Mouse (Mus musculus) thymus, adult 2 months (tissue): ENCODE measurements around the gene Vamp8.

ENCODE experiments used
- CTCF ChIP-seq: fragments of 200-500 bp; IDR thresholded peaks from 2 replicates; pipeline ENCODE4 v1.5.1; 2012; ENCODE audit warnings: mild to moderate bottlenecking, control low read depth, low read length, moderate library complexity, borderline replicate concordance; ENCODE audit not compliant: control insufficient read depth, poor library complexity, insufficient read depth; ENCODE audit errors: extremely low read depth
- POLR2A ChIP-seq: fragments of 200-500 bp; IDR thresholded peaks from 2 replicates; pipeline ENCODE4 v1.6.1; 2012; ENCODE audit warnings: mild to moderate bottlenecking, low read length, control low read depth, moderate library complexity; ENCODE audit not compliant: control insufficient read depth, poor library complexity, insufficient read depth; ENCODE audit errors: extremely low read depth

- no peak for TF ChIP-seq CTCF
- TF ChIP-seq POLR2A, result no peak
These were observed 25.5 kb downstream of the Vamp8 start for GRCm38 (mm10) chr6:72364985-72365384.
